Mouse (Mus musculus) lung, adult 2 months (tissue): ENCODE results near the gene Tbc1d9b. TPM values are rescaled to one million over a fixed set of nuclear protein-coding genes. Genes with fewer than 3 reads are reported as not detected.
A peak's percentile ranks its signal among the peaks of the same experiment; 100 is the strongest.
"Not testable (repeated sequence)": the region's sequence is repeated elsewhere in the genome, so short reads cannot be mapped to it uniquely, and the experiment has no call there.

Source experiments
- DNase-seq: peaks from one replicate; pipeline ENCODE4 v3.0.0; 2022
- H3K4me1 ChIP-seq: fragments of 200-500 bp; 2 replicates; pipeline ENCODE4 v1.6.1; 2011; ENCODE audit warnings: low read length; ENCODE audit not compliant: control insufficient read depth, insufficient read depth
- H3K4me3 ChIP-seq: fragments of 200-500 bp; replicated peaks from 2 replicates; pipeline ENCODE3; 2011; ENCODE audit warnings: low read depth, mild to moderate bottlenecking, control low read depth, low read length; ENCODE audit errors: extremely low read depth
- CTCF ChIP-seq: fragments of 200-500 bp; IDR thresholded peaks from 2 replicates; pipeline ENCODE4 v1.5.1; 2011; ENCODE audit warnings: mild to moderate bottlenecking, low read length, control low read depth; ENCODE audit not compliant: insufficient read depth
- POLR2A ChIP-seq: fragments of 200-500 bp; IDR thresholded peaks from 2 replicates; pipeline ENCODE4 v1.6.1; 2011; ENCODE audit warnings: low read depth, mild to moderate bottlenecking, control low read depth, low read length, borderline replicate concordance; ENCODE audit errors: extremely low read depth
- WGBS: fragments of 180-500 bp; shearing (Covaris S2); methylation state at CpG from one replicate; pipeline ENCODE4 v1.1.7; 2018; 5-methylcytosine and 5-hydroxymethylcytosine counted together
- polyA plus RNA-seq: library from polyadenylated mRNA; depleted of rRNA; stranded (reverse); fragments of >200 nt; gene quantifications from 2 replicates; pipeline ENCODE4 v1.2.3, GENCODE M21; 2012

The Tbc1d9b gene
- polyA plus RNA-seq, 1 experiment, result 68.4 TPM

- no peak for DNase-seq
- no peak for TF ChIP-seq POLR2A
- TF ChIP-seq CTCF, result no peak
Observed at GRCm38 (mm10) chr11:50162338-50163050, 31.3 kb downstream of the Tbc1d9b start.

GRCm38 (mm10) chr11:50168352-50168751, 37.2 kb downstream of the Tbc1d9b start:
- no peak for DNase-seq
- TF ChIP-seq POLR2A (no peak), CTCF (no peak)
- no peak overlapping the region for H3K4me3 ChIP-seq
- 86% methylated on average over 5 of the region's 5 CpGs for WGBS
- no peaks in the 10 kb centered on the region for H3K4me1 ChIP-seq

More at GRCm38 (mm10) chr11:50162338-50163050, 31.3 kb downstream of the Tbc1d9b start:
- WGBS, result 88% methylated on average over 3 of the region's 3 CpGs
- no peak overlapping the region for H3K4me3 ChIP-seq
- H3K4me1 ChIP-seq, result 0 out of 2 replicates have a peak, but pooled peaks cover 6% of the 10 kb centered on the region

GRCm38 (mm10) chr11:50174111-50174729, 43.0 kb downstream of the Tbc1d9b start, which contains the start of gene Mrnip:
TSS of gene Mrnip (plus strand) at chr11:50174444.
- H3K4me1 ChIP-seq, DNase-seq: not testable (repeated sequence)
- WGBS, result 4% methylated on average over 19 of the region's 19 CpGs
- H3K4me3 ChIP-seq, result peak within 1 kb of the TSS; percentile 93

- under 1% methylated on average over 27 of the region's 27 CpGs for WGBS
- Histone ChIP-seq H3K4me1 (no peaks in the 10 kb centered on the region; the same call in 1 of the 2 replicates), H3K4me3 (peak overlapping the region; percentile 80)
- TF ChIP-seq CTCF (no peak), POLR2A (peak; percentile 81; the same call in 1 of the 2 replicates)
- DNase-seq, result peak; percentile 93
Observed at GRCm38 (mm10) chr11:50174730-50175187, 43.6 kb downstream of the Tbc1d9b start.

GRCm38 (mm10) chr11:50176351-50176750, 45.2 kb downstream of the Tbc1d9b start:
- Histone ChIP-seq H3K4me3 (no peak overlapping the region), H3K4me1 (no peaks in the 10 kb centered on the region; the same call in 1 of the 2 replicates)
- no peak for DNase-seq
- TF ChIP-seq CTCF (no peak), POLR2A (no peak)
- 47% methylated on average over 3 of the region's 3 CpGs for WGBS

- DNase-seq, result no peak
- WGBS, result 68% methylated on average over 6 of the region's 6 CpGs
- no peak for TF ChIP-seq POLR2A
- TF ChIP-seq CTCF, result no peak
- Histone ChIP-seq H3K4me3 (no peak overlapping the region), H3K4me1 (no peaks in the 10 kb centered on the region; the same call in 1 of the 2 replicates)
Observed at GRCm38 (mm10) chr11:50177111-50177510, 45.9 kb downstream of the Tbc1d9b start.

GRCm38 (mm10) chr11:50178532-50179488, 47.6 kb downstream of the Tbc1d9b start:
- Histone ChIP-seq H3K4me3 (no peak overlapping the region), H3K4me1 (no peaks in the 10 kb centered on the region; the same call in 1 of the 2 replicates)
- TF ChIP-seq POLR2A, result no peak
- TF ChIP-seq CTCF, result no peak
- DNase-seq, result no peak
- 67% methylated on average over 5 of the region's 5 CpGs for WGBS

GRCm38 (mm10) chr11:50180478-50181231, 49.5 kb downstream of the Tbc1d9b start:
- TF ChIP-seq CTCF (no peak), POLR2A (no peak)
- Histone ChIP-seq H3K4me3 (no peak overlapping the region), H3K4me1 (no peaks in the 10 kb centered on the region; the same call in 1 of the 2 replicates)
- WGBS, result 65% methylated on average over 6 of the region's 6 CpGs
- no peak for DNase-seq
